Mouse (Mus musculus): Measurements from ENCODE around the gene Gm4565. TPM values are rescaled to one million over a fixed set of nuclear protein-coding genes. Genes with fewer than 3 reads are reported as not detected.
"Not testable (repeated sequence)": the region's sequence is repeated elsewhere in the genome, so short reads cannot be mapped to it uniquely, and the experiment has no call there.

The Gm4565 gene
- not detected in 2 replicates for polyA plus RNA-seq (2012; ENCODE audit: insufficient read depth, low replicate concordance)

GRCm38 (mm10) chr7:22588027-22588426 is at the start of gene Gm4565:
Gene Gm4565, minus strand, starts transcription at chr7:22588127.
- H3K9me3 ChIP-seq; H3K4me1 ChIP-seq; H3K4me3 ChIP-seq (replicated peaks); H3K27me3 ChIP-seq (replicated peaks); H3K36me3 ChIP-seq (replicated peaks; ENCODE audit: low read length): not testable (repeated sequence)

DNA sequence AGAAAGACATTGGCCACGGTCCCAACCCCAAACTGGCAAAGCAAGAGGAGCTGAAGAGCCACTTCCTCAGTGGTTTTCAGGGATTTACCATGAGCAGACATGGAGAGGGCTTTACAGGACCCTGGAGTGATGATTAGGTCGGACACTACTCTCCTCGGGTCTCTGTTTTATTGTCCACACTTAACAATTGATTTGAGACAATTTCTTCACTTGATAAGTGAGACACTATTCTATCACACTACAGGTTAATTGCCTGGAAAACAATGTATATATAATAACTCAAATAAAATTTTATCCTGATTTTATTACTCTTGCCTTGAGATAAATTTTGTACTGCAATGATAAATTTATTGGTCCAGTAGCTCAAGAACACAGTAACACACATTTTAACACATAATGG is 22.7 kb downstream of the Gm4565 start, which contains the start of gene Gm4201:
TSS of gene Gm4201 (minus strand) at position 101 of the 400 bp plus-strand sequence.
- not testable (repeated sequence) for H3K4me3 ChIP-seq (replicated peaks); H3K36me3 ChIP-seq (replicated peaks; ENCODE audit: low read length); H3K4me1 ChIP-seq; H3K27me3 ChIP-seq (replicated peaks); H3K9me3 ChIP-seq

- not testable (repeated sequence) for H3K4me1 ChIP-seq, H3K9me3 ChIP-seq
Measured at GRCm38 (mm10) chr7:22534787-22535186, 53.1 kb downstream of the Gm4565 start, which contains the start of gene Gm8677. Gene Gm8677, minus strand, starts transcription at chr7:22534887.

More at GRCm38 (mm10) chr7:22534787-22535186, 53.1 kb downstream of the Gm4565 start, which contains the start of gene Gm8677:
- not testable (repeated sequence) for H3K36me3 ChIP-seq (replicated peaks; ENCODE audit: low read length); H3K4me3 ChIP-seq (replicated peaks); H3K27me3 ChIP-seq (replicated peaks)

Other genes starting within 250 kb of the Gm4565 start
- not detected in 2 replicates for gene Gm8660, start 217.1 kb downstream of the Gm4565 start, polyA plus RNA-seq (2012; ENCODE audit: insufficient read depth, low replicate concordance)
- not detected in 2 replicates for gene Vmn1r148, start 174.5 kb downstream of the Gm4565 start, polyA plus RNA-seq (2012; ENCODE audit: insufficient read depth, low replicate concordance)
- gene Vmn1r149, start 149.9 kb downstream of the Gm4565 start, polyA plus RNA-seq (2012; ENCODE audit: insufficient read depth, low replicate concordance) = not detected in 2 replicates
- not detected in 2 replicates for gene Gm10665, start 124.1 kb downstream of the Gm4565 start, polyA plus RNA-seq (2012; ENCODE audit: insufficient read depth, low replicate concordance)
- not detected in 2 replicates for gene Vmn1r151, start 88.4 kb downstream of the Gm4565 start, polyA plus RNA-seq (2012; ENCODE audit: insufficient read depth, low replicate concordance)
- gene Vmn1r152, start 65.2 kb downstream of the Gm4565 start, polyA plus RNA-seq (2012; ENCODE audit: insufficient read depth, low replicate concordance) = not detected in 2 replicates
- not detected in 2 replicates for gene Gm8677, start 53.2 kb downstream of the Gm4565 start, polyA plus RNA-seq (2012; ENCODE audit: insufficient read depth, low replicate concordance)
- not detected in 2 replicates for gene Gm4201, start 22.8 kb downstream of the Gm4565 start, polyA plus RNA-seq (2012; ENCODE audit: insufficient read depth, low replicate concordance)
- gene Vmn1r155, start 69.9 kb upstream of the Gm4565 start, polyA plus RNA-seq (2012; ENCODE audit: insufficient read depth, low replicate concordance) = not detected in 2 replicates
- not detected in 2 replicates for gene Gm8693, start 104.2 kb upstream of the Gm4565 start, polyA plus RNA-seq (2012; ENCODE audit: insufficient read depth, low replicate concordance)
- gene Gm4567, start 131.6 kb upstream of the Gm4565 start, polyA plus RNA-seq (2012; ENCODE audit: insufficient read depth, low replicate concordance) = not detected in 2 replicates
- not detected in 2 replicates for gene Vmn1r157, start 173.6 kb upstream of the Gm4565 start, polyA plus RNA-seq (2012; ENCODE audit: insufficient read depth, low replicate concordance)
- gene Vmn1r158, start 202.7 kb upstream of the Gm4565 start, polyA plus RNA-seq (2012; ENCODE audit: insufficient read depth, low replicate concordance) = not detected in 2 replicates

Measured in megakaryocyte, embryonic 14.5 days (primary cell).